Mouse (Mus musculus): Measurements from ENCODE around the gene Htr2b.

DNA sequence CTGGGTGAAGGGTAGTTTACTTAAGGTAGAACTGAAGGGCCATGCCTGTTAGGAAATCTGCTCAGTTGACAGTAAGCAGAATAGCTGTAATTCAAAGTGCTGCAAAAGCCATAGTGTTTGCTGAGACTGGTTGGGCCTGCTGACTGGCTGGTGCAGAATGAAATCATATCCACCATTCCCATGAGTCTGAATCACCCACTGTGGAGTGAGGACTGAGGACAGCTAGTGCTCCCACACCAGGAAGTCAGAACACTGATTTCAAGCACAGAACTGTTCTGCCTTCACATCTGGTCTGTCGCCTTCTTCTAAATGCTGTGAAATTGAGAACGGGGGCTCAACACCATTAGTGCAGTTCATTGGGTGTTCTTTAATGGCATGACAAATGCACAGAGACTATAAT lies 14.3 kb upstream of the Htr2b start:
- TF ChIP-seq CTCF (IDR thresholded peaks at IDR 0.05; ENCODE audit: extremely low read depth, insufficient read length, insufficient replicate concordance, low read depth, low read length) (no peak), POLR2A (IDR thresholded peaks at IDR 0.05; ENCODE audit: low read depth, low read length) (no peak)
